Mouse (Mus musculus): ENCODE data around the gene Dlg4. TPM values are rescaled to one million over a fixed set of nuclear protein-coding genes. Genes with fewer than 3 reads are reported as not detected.

Dlg4 gene
- total RNA-seq (2014; rRNA removed): 0.37 and 1.0 TPM in 2 replicates
- 1.1 and 1.3 TPM in 2 replicates for polyA plus RNA-seq (2012; rRNA removed)

DNA sequence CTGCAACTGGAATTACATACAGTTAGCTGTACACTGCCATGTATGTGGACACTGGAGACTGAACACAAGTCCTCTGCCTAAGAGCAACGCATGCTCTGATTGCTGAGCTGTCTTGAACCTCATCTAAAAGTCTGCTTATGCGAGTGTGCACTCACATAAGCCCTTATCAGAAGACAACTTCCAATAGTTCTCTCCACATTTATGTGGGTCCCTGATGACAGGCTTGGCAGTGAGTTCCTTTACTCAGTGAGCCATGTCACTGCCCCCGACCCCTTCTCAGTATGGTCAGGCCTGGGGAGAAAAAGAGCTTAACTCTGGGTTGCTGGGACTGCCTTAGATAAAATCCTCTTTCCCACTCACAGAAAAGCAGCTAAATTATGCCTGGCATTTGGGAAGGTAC, at the start of gene Dlg4:
Dlg4 (plus strand) TSS at position 274 of the 400 bp plus-strand sequence.
- Histone ChIP-seq H3K36me3 (ENCODE audit: control insufficient read depth, insufficient read depth, low read length) (peaks cover 24% of the 10 kb centered on the region), H3K27ac (replicated peaks; ENCODE audit: insufficient read depth, low read depth, low read length) (no peak within 1 kb of the TSS), H3K4me1 (ENCODE audit: control insufficient read depth, insufficient read depth, low read length) (peaks cover 8% of the 10 kb centered on the region), H3K4me3 (ENCODE audit: insufficient read depth, low read depth, low read length) (no peak within 1 kb of the TSS), H3K9ac (ENCODE audit: low read depth, low read length) (no peak within 1 kb of the TSS), H3K79me2 (ENCODE audit: control insufficient read depth, insufficient read depth, low read length) (peaks cover 16% of the 10 kb centered on the region; the same call in 1 of the 2 replicates), H3K27me3 (ENCODE audit: control insufficient read depth, insufficient read depth, low read length) (no peaks in the 10 kb centered on the region)
- no peak for DNase-seq (ENCODE audit: extremely low read depth, low read depth, low spot score)
- TF ChIP-seq CTCF (IDR thresholded peaks at IDR 0.05; ENCODE audit: low read depth, low read length) (no peak), POLR2A (IDR thresholded peaks at IDR 0.05; ENCODE audit: extremely low read depth, insufficient read depth, low read length) (no peak)
- WGBS: 91% methylated on average over 3 of the region's 3 CpGs

DNA sequence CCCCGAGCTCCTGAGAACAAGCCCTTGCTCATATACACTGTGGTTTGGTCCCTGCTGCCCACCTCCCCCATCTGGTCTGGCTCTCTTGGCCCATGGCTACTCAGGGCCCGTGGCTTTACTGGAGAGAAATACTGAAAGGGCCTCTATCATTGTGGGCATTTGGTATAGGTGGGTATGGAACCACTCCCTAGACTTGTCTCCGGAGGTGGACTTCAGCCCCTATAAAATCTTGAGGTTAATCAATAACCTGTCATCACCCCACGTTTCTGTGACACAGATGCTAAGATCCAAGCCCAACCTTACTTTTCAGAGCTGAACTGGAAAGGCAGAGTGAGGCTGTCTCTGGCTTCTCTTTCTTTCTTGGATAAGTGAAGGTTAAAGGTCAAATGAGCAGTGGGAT, 47.9 kb upstream of the Dlg4 start:
- H3K27ac ChIP-seq (replicated peaks; ENCODE audit: insufficient read depth, low read depth, low read length): no peak overlapping the region
- H3K4me3 ChIP-seq (ENCODE audit: insufficient read depth, low read depth, low read length): no peak overlapping the region
- no peak for TF ChIP-seq CTCF (IDR thresholded peaks at IDR 0.05; ENCODE audit: low read depth, low read length)
- TF ChIP-seq POLR2A (IDR thresholded peaks at IDR 0.05; ENCODE audit: extremely low read depth, insufficient read depth, low read length): no peak
- 0 out of 2 replicates have a peak, but pooled peaks cover 3% of the 10 kb centered on the region for H3K4me1 ChIP-seq (ENCODE audit: control insufficient read depth, insufficient read depth, low read length)
- WGBS: 55% methylated on average over 4 of the region's 4 CpGs
- H3K27me3 ChIP-seq (ENCODE audit: control insufficient read depth, insufficient read depth, low read length): peaks cover 12% of the 10 kb centered on the region
- no peak overlapping the region for H3K9ac ChIP-seq (ENCODE audit: low read depth, low read length)
- no peak for DNase-seq (ENCODE audit: extremely low read depth, low read depth, low spot score)
- H3K79me2 ChIP-seq (ENCODE audit: control insufficient read depth, insufficient read depth, low read length): no peaks in the 10 kb centered on the region
- H3K36me3 ChIP-seq (ENCODE audit: control insufficient read depth, insufficient read depth, low read length): peaks cover 13% of the 10 kb centered on the region; the same call in 1 of the 2 replicates

DNA sequence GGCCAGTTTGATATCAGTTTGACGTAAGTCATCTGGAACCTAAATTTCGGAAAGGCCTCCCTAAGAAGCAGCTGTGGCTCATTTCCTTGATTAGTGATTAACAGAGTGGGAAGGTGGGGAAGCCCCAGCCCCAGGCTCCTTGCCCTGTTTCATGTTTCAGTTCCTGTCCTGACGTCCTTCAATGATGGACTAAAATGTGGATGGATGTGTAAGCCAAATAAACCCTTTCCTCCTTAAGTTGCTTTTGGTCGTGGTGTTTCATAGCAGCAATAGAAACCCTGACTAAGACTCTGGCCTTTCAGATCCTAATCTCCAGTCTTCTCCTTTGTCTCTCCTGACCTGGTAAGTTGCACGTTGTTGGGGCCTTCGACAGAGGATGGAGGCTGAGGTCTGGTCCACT, 46.5 kb upstream of the Dlg4 start:
- no peak for TF ChIP-seq CTCF (IDR thresholded peaks at IDR 0.05; ENCODE audit: low read depth, low read length)
- TF ChIP-seq POLR2A (IDR thresholded peaks at IDR 0.05; ENCODE audit: extremely low read depth, insufficient read depth, low read length): no peak

DNA sequence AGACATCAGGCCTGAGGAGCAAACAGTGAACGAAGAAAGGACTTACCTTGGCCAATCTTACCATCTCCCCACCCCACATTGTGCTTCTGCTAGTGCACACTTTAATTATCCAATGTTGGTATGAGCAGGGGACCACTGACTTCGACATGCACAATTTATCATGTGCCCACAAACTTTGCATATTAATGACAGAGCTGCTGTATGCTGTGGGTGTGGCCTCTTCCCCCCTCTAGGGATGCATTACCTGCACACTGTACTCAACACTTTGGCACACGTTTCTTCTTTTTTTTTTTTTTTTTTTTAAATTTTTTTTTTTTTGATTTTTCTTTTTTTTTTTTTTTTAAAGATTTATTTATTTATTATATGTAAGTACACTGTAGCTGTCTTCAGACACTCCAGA, 46.0 kb upstream of the Dlg4 start:
- 0 out of 2 replicates have a peak, but pooled peaks cover 3% of the 10 kb centered on the region for H3K4me1 ChIP-seq (ENCODE audit: control insufficient read depth, insufficient read depth, low read length)
- H3K27ac ChIP-seq (replicated peaks; ENCODE audit: insufficient read depth, low read depth, low read length): no peak overlapping the region
- DNase-seq (ENCODE audit: extremely low read depth, low read depth, low spot score): no peak
- no peaks in the 10 kb centered on the region for H3K79me2 ChIP-seq (ENCODE audit: control insufficient read depth, insufficient read depth, low read length)
- peaks cover 23% of the 10 kb centered on the region for H3K36me3 ChIP-seq (ENCODE audit: control insufficient read depth, insufficient read depth, low read length)
- 89% methylated on average over 3 of the region's 3 CpGs for WGBS
- peaks cover 8% of the 10 kb centered on the region for H3K27me3 ChIP-seq (ENCODE audit: control insufficient read depth, insufficient read depth, low read length)
- no peak overlapping the region for H3K4me3 ChIP-seq (ENCODE audit: insufficient read depth, low read depth, low read length)
- TF ChIP-seq CTCF (IDR thresholded peaks at IDR 0.05; ENCODE audit: low read depth, low read length): no peak
- TF ChIP-seq POLR2A (IDR thresholded peaks at IDR 0.05; ENCODE audit: extremely low read depth, insufficient read depth, low read length): no peak
- no peak overlapping the region for H3K9ac ChIP-seq (ENCODE audit: low read depth, low read length)

More for the DNA sequence above, 46.5 kb upstream of the Dlg4 start:
- WGBS: 86% methylated on average over 6 of the region's 6 CpGs
- no peaks in the 10 kb centered on the region for H3K79me2 ChIP-seq (ENCODE audit: control insufficient read depth, insufficient read depth, low read length)
- H3K27me3 ChIP-seq (ENCODE audit: control insufficient read depth, insufficient read depth, low read length): peaks cover 11% of the 10 kb centered on the region
- H3K4me1 ChIP-seq (ENCODE audit: control insufficient read depth, insufficient read depth, low read length): 0 out of 2 replicates have a peak, but pooled peaks cover 3% of the 10 kb centered on the region
- peaks cover 23% of the 10 kb centered on the region for H3K36me3 ChIP-seq (ENCODE audit: control insufficient read depth, insufficient read depth, low read length)
- DNase-seq (ENCODE audit: extremely low read depth, low read depth, low spot score): no peak
- no peak overlapping the region for H3K9ac ChIP-seq (ENCODE audit: low read depth, low read length)
- no peak overlapping the region for H3K4me3 ChIP-seq (ENCODE audit: insufficient read depth, low read depth, low read length)
- H3K27ac ChIP-seq (replicated peaks; ENCODE audit: insufficient read depth, low read depth, low read length): no peak overlapping the region

DNA sequence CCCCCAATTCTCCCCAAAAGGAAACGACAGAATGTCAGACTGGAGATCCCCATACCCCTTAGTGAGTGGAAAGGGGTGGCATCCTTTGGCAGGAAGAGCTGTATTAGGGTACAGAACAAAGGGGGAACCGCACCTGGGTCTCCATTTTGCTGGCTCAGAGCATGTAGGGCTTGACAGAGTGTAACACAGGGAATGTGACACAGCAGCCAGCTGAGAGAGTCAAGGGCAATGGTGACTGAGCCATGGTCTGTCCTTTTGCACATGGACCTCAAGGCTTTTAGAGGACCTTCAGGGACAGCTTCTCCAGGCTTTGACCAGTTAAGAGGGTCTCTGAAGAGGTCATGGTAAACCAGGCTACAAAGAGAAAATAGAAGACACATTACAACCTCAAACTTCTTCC, 41.8 kb upstream of the Dlg4 start:
- no peak overlapping the region for H3K27ac ChIP-seq (replicated peaks; ENCODE audit: insufficient read depth, low read depth, low read length)
- TF ChIP-seq POLR2A (IDR thresholded peaks at IDR 0.05; ENCODE audit: extremely low read depth, insufficient read depth, low read length): no peak
- TF ChIP-seq CTCF (IDR thresholded peaks at IDR 0.05; ENCODE audit: low read depth, low read length): no peak
- peaks cover 21% of the 10 kb centered on the region for H3K36me3 ChIP-seq (ENCODE audit: control insufficient read depth, insufficient read depth, low read length)

DNA sequence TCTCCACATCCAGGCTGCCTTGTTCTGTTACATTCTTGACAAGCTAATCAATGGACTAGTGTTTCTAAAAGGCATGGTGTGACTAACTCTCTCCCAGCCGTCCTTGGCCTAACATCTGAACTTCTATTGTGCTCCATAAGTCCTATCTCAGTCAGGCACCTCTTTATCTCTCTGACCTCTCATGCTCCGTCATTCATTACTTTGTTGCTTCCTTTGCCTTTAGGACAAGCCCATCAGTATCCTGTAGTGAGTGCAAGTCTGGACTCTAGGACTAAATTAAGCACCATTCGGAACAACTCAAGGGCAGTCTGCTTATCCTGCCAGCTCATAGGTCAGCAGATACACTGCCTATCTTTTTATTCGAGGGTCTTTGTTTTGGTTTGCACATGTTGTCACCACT, 40.5 kb upstream of the Dlg4 start:
- Histone ChIP-seq H3K79me2 (ENCODE audit: control insufficient read depth, insufficient read depth, low read length) (peaks cover 3% of the 10 kb centered on the region; the same call in 1 of the 2 replicates), H3K27ac (replicated peaks; ENCODE audit: insufficient read depth, low read depth, low read length) (no peak overlapping the region), H3K4me3 (ENCODE audit: insufficient read depth, low read depth, low read length) (no peak overlapping the region), H3K27me3 (ENCODE audit: control insufficient read depth, insufficient read depth, low read length) (no peaks in the 10 kb centered on the region), H3K4me1 (ENCODE audit: control insufficient read depth, insufficient read depth, low read length) (no peaks in the 10 kb centered on the region), H3K36me3 (ENCODE audit: control insufficient read depth, insufficient read depth, low read length) (peaks cover 21% of the 10 kb centered on the region), H3K9ac (ENCODE audit: low read depth, low read length) (no peak overlapping the region)
- DNase-seq (ENCODE audit: extremely low read depth, low read depth, low spot score): no peak
- 79% methylated on average over 4 of the region's 4 CpGs for WGBS
- TF ChIP-seq POLR2A (IDR thresholded peaks at IDR 0.05; ENCODE audit: extremely low read depth, insufficient read depth, low read length) (no peak), CTCF (IDR thresholded peaks at IDR 0.05; ENCODE audit: low read depth, low read length) (no peak)

More for the DNA sequence above, 41.8 kb upstream of the Dlg4 start:
- Histone ChIP-seq H3K4me3 (ENCODE audit: insufficient read depth, low read depth, low read length) (no peak overlapping the region), H3K27me3 (ENCODE audit: control insufficient read depth, insufficient read depth, low read length) (no peaks in the 10 kb centered on the region), H3K4me1 (ENCODE audit: control insufficient read depth, insufficient read depth, low read length) (no peaks in the 10 kb centered on the region), H3K79me2 (ENCODE audit: control insufficient read depth, insufficient read depth, low read length) (no peaks in the 10 kb centered on the region), H3K9ac (ENCODE audit: low read depth, low read length) (no peak overlapping the region)
- DNase-seq (ENCODE audit: extremely low read depth, low read depth, low spot score): no peak
- 96% methylated on average over 2 of the region's 2 CpGs for WGBS

All from liver, adult 2 months (tissue).